Mouse (Mus musculus): ENCODE results near the gene Trim12a. TPM values are rescaled to one million over a fixed set of nuclear protein-coding genes. Genes with fewer than 3 reads are reported as not detected.
"Not testable (repeated sequence)": the region's sequence is repeated elsewhere in the genome, so short reads cannot be mapped to it uniquely, and the experiment has no call there.

Gene Trim12a
- 2.1 and 3.2 TPM in 2 replicates for polyA plus RNA-seq (2014; fragmentation: Nextera tagmentation; extraction: Ambion mirVana)

DNA sequence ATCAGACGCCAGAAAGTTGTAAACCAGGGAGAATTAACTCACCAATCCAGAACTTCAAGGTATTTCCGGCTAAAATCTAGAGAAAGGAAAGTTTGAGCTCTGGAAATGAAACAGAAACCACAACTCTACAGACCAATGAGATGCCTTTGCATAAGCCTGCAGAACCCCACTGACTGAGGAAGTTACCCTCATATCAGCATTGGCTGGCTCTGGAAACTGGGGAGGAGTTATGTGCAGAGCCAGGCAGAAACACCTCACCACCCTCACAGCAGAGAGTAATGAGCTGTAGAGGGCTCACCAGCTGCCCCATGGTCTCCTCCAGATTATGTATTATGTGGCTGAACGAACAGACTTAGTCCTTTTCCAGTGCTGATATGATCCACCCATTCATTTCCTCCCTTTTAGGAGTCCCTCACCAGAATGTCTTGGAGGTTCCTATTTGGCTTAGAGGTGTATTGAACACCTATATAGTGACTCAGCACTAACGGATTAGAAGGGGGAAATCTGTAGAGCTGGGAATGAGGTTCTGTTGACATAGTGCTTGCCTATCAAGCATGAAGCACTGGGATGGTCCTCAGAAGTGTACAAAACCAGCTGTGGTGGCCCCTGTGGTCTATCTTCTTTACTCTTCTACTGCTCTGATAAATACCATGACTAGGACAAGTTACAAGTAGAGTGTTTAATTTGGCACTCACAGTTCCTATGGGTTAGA lies at the start of gene Trim12a:
TSS of gene Trim12a (minus strand) at position 98 of the 712 bp plus-strand sequence.
- not testable (repeated sequence) for H3K36me3 ChIP-seq (ENCODE audit: control insufficient read depth, insufficient read depth, low read length); H3K4me1 ChIP-seq (replicated peaks; ENCODE audit: control insufficient read depth, insufficient read depth, low read length); DNase-seq (ENCODE audit: low spot score); H3K27me3 ChIP-seq (ENCODE audit: control insufficient read depth, insufficient read depth, low read length); H3K27ac ChIP-seq (ENCODE audit: low read depth, low read length); H3K9me3 ChIP-seq (ENCODE audit: control insufficient read depth, low read length); H3K9ac ChIP-seq (ENCODE audit: low read depth, low read length)
- H3K4me3 ChIP-seq (ENCODE audit: low read depth, low read length) = peak within 1 kb of the TSS; percentile 21; the same call in 1 of the 2 replicates
- 33% methylated on average over 4 of the region's 4 CpGs for WGBS
- 0 out of 2 replicates have a peak within 1 kb of the TSS, but pooled peaks have one; percentile 14 for H3K4me2 ChIP-seq (replicated peaks; ENCODE audit: low read depth, low read length)
- ATAC-seq (ENCODE audit: low FRiP score) = peak; percentile 56; the same call in 1 of the 2 replicates

- Histone ChIP-seq H3K27ac (ENCODE audit: low read depth, low read length) (no peak overlapping the region), H3K4me3 (ENCODE audit: low read depth, low read length) (no peak overlapping the region), H3K4me2 (replicated peaks; ENCODE audit: low read depth, low read length) (no peak overlapping the region), H3K9ac (ENCODE audit: low read depth, low read length) (no peak overlapping the region), H3K9me3 (ENCODE audit: control insufficient read depth, low read length) (no peaks in the 10 kb centered on the region), H3K27me3 (ENCODE audit: control insufficient read depth, insufficient read depth, low read length) (no peaks in the 10 kb centered on the region), H3K4me1 (replicated peaks; ENCODE audit: control insufficient read depth, insufficient read depth, low read length) (no peaks in the 10 kb centered on the region), H3K36me3 (ENCODE audit: control insufficient read depth, insufficient read depth, low read length) (no peaks in the 10 kb centered on the region)
- 73% methylated on average over 2 of the region's 2 CpGs for WGBS
- DNase-seq (ENCODE audit: low spot score) (no peak), ATAC-seq (ENCODE audit: low FRiP score) (peak; percentile 59)
These were observed 38.3 kb upstream of the Trim12a start for GRCm38 (mm10) chr7:104353600-104353967.

GRCm38 (mm10) chr7:104352717-104353599 lies 37.7 kb upstream of the Trim12a start, which contains the start of gene Trim12c:
TSS of gene Trim12c (minus strand) at chr7:104353362.
- peak; percentile 90 for ATAC-seq (ENCODE audit: low FRiP score)
- H3K27me3 ChIP-seq (ENCODE audit: control insufficient read depth, insufficient read depth, low read length) = no peaks in the 10 kb centered on the region
- DNase-seq (ENCODE audit: low spot score) = peak; percentile 51
- no peaks in the 10 kb centered on the region for H3K36me3 ChIP-seq (ENCODE audit: control insufficient read depth, insufficient read depth, low read length)
- H3K4me1 ChIP-seq (replicated peaks; ENCODE audit: control insufficient read depth, insufficient read depth, low read length) = no peaks in the 10 kb centered on the region
- peak within 1 kb of the TSS; percentile 14 for H3K4me3 ChIP-seq (ENCODE audit: low read depth, low read length)
- H3K9me3 ChIP-seq (ENCODE audit: control insufficient read depth, low read length) = no peaks in the 10 kb centered on the region
- H3K27ac ChIP-seq (ENCODE audit: low read depth, low read length) = no peak within 1 kb of the TSS
- no peak within 1 kb of the TSS for H3K9ac ChIP-seq (ENCODE audit: low read depth, low read length)
- peak within 1 kb of the TSS; percentile 23; the same call in 1 of the 2 replicates for H3K4me2 ChIP-seq (replicated peaks; ENCODE audit: low read depth, low read length)
- WGBS = 12% methylated on average over 14 of the region's 14 CpGs

- not testable (repeated sequence) for H3K27me3 ChIP-seq (ENCODE audit: control insufficient read depth, insufficient read depth, low read length); ATAC-seq (ENCODE audit: low FRiP score); H3K4me2 ChIP-seq (replicated peaks; ENCODE audit: low read depth, low read length); DNase-seq (ENCODE audit: low spot score); H3K27ac ChIP-seq (ENCODE audit: low read depth, low read length); H3K36me3 ChIP-seq (ENCODE audit: control insufficient read depth, insufficient read depth, low read length); H3K9me3 ChIP-seq (ENCODE audit: control insufficient read depth, low read length); H3K4me3 ChIP-seq (ENCODE audit: low read depth, low read length); H3K4me1 ChIP-seq (replicated peaks; ENCODE audit: control insufficient read depth, insufficient read depth, low read length); H3K9ac ChIP-seq (ENCODE audit: low read depth, low read length)
- WGBS = 87% methylated on average over 4 of the region's 4 CpGs
These were observed 32.8 kb upstream of the Trim12a start for GRCm38 (mm10) chr7:104348043-104348442.

GRCm38 (mm10) chr7:104340744-104341143 lies 25.5 kb upstream of the Trim12a start:
- not testable (repeated sequence) for ATAC-seq (ENCODE audit: low FRiP score); H3K4me3 ChIP-seq (ENCODE audit: low read depth, low read length); H3K4me1 ChIP-seq (replicated peaks; ENCODE audit: control insufficient read depth, insufficient read depth, low read length); H3K9ac ChIP-seq (ENCODE audit: low read depth, low read length); H3K9me3 ChIP-seq (ENCODE audit: control insufficient read depth, low read length); H3K27me3 ChIP-seq (ENCODE audit: control insufficient read depth, insufficient read depth, low read length); H3K4me2 ChIP-seq (replicated peaks; ENCODE audit: low read depth, low read length); H3K36me3 ChIP-seq (ENCODE audit: control insufficient read depth, insufficient read depth, low read length); DNase-seq (ENCODE audit: low spot score); H3K27ac ChIP-seq (ENCODE audit: low read depth, low read length)
- WGBS = 88% methylated on average over 2 of the region's 4 CpGs

DNA sequence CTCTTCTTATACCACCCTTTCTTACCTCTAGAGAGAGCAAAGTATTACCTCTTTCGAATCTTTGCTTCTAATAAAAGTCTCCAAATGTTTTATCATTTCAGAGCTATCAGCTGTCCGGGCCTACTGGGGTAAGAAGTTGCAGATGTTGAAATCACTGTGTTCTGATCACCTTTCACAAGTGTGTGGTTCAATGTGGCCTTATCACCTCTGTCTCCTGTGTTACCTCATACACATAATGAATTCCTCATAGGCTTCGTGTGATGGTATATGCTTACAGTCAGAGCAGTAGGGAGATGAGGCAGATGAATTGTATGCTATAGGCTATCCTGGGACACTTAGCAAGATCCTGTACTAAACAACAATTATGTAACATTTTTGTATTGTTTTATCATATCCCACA lies 20.3 kb upstream of the Trim12a start:
- WGBS = 85% methylated on average over 3 of the region's 3 CpGs
- not testable (repeated sequence) for H3K27ac ChIP-seq (ENCODE audit: low read depth, low read length); H3K4me1 ChIP-seq (replicated peaks; ENCODE audit: control insufficient read depth, insufficient read depth, low read length); ATAC-seq (ENCODE audit: low FRiP score); H3K36me3 ChIP-seq (ENCODE audit: control insufficient read depth, insufficient read depth, low read length); DNase-seq (ENCODE audit: low spot score); H3K9me3 ChIP-seq (ENCODE audit: control insufficient read depth, low read length); H3K4me3 ChIP-seq (ENCODE audit: low read depth, low read length); H3K4me2 ChIP-seq (replicated peaks; ENCODE audit: low read depth, low read length); H3K27me3 ChIP-seq (ENCODE audit: control insufficient read depth, insufficient read depth, low read length); H3K9ac ChIP-seq (ENCODE audit: low read depth, low read length)

- not testable (repeated sequence) for H3K9ac ChIP-seq (ENCODE audit: low read depth, low read length); H3K4me1 ChIP-seq (replicated peaks; ENCODE audit: control insufficient read depth, insufficient read depth, low read length); H3K36me3 ChIP-seq (ENCODE audit: control insufficient read depth, insufficient read depth, low read length); H3K9me3 ChIP-seq (ENCODE audit: control insufficient read depth, low read length); DNase-seq (ENCODE audit: low spot score); H3K27me3 ChIP-seq (ENCODE audit: control insufficient read depth, insufficient read depth, low read length); H3K4me3 ChIP-seq (ENCODE audit: low read depth, low read length); ATAC-seq (ENCODE audit: low FRiP score); H3K27ac ChIP-seq (ENCODE audit: low read depth, low read length); H3K4me2 ChIP-seq (replicated peaks; ENCODE audit: low read depth, low read length)
- WGBS = 91% methylated on average over 2 of the region's 2 CpGs
These were observed 13.9 kb upstream of the Trim12a start, which contains the start of gene Trim34b for GRCm38 (mm10) chr7:104329171-104329570. TSS of gene Trim34b (plus strand) at chr7:104329471.

- Histone ChIP-seq H3K27ac (ENCODE audit: low read depth, low read length) (no peak overlapping the region), H3K4me1 (replicated peaks; ENCODE audit: control insufficient read depth, insufficient read depth, low read length) (no peaks in the 10 kb centered on the region), H3K9ac (ENCODE audit: low read depth, low read length) (no peak overlapping the region), H3K9me3 (ENCODE audit: control insufficient read depth, low read length) (no peaks in the 10 kb centered on the region), H3K4me2 (replicated peaks; ENCODE audit: low read depth, low read length) (no peak overlapping the region), H3K4me3 (ENCODE audit: low read depth, low read length) (no peak overlapping the region), H3K27me3 (ENCODE audit: control insufficient read depth, insufficient read depth, low read length) (no peaks in the 10 kb centered on the region), H3K36me3 (ENCODE audit: control insufficient read depth, insufficient read depth, low read length) (no peaks in the 10 kb centered on the region)
- no peak for ATAC-seq (ENCODE audit: low FRiP score)
- 95% methylated on average over 9 of the region's 9 CpGs for WGBS
- no peak for DNase-seq (ENCODE audit: low spot score)
These were observed 6.8 kb upstream of the Trim12a start for GRCm38 (mm10) chr7:104322028-104322427.

Measured in hindbrain, embryonic 11.5 days (tissue).